Mouse (Mus musculus) lung, adult 2 months (tissue): ENCODE measurements at regions not wholly inside any gene's neighbourhood (a gene's known extent, or its start where the extent isn't known, plus 50 kb on each side); places are given as distances from the start of the nearest gene placed in this dataset.

Source experiments
- CTCF ChIP-seq: fragments of 200-500 bp; IDR thresholded peaks from 2 replicates; pipeline ENCODE4 v1.5.1; 2011; ENCODE audit warnings: mild to moderate bottlenecking, low read length, control low read depth; ENCODE audit not compliant: insufficient read depth
- POLR2A ChIP-seq: fragments of 200-500 bp; IDR thresholded peaks from 2 replicates; pipeline ENCODE4 v1.6.1; 2011; ENCODE audit warnings: low read depth, mild to moderate bottlenecking, control low read depth, low read length, borderline replicate concordance; ENCODE audit errors: extremely low read depth

DNA sequence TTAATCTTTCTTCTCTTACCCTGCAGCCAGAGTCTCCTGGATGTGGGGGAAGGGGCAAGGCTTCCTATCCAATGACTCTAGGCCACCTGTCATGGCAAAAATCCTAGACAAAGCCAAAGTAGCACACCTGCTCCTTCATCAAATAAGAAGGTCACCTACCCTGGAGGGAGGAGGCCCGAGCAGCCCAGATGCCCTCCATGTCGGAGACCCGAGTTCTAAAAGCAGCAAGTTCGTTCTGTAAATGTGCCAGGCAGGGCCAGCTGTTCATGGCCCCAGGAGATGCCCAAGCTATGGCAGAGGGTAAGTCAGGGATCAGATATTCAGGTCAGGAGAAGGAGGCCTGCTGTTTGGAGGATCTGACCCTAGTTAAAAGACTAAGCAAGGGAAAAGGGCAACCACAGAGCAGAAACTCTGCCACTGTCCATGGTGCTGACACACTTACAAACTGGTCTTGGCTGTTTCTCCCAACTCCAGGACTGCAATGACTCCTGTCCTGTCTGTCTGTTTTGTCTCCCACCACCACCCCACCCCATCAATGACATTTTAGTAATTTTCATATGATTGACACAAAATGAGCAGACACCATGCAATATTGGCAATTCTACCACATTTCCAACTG, 125.9 kb downstream of the Tmem132e start:
- TF ChIP-seq CTCF (no peak), POLR2A (no peak)
